In genomic region chr19:30248822-30249221, GRCm38 (mm10) we compare ENCODE assay signal across 8 mouse cellular contexts. TPM values are rescaled to one million over a fixed set of nuclear protein-coding genes. Genes with fewer than 3 reads are reported as not detected.
DNase-seq lines count a peak whose midpoint lies in the region; ATAC-seq and TF ChIP-seq lines count a peak whose summit lies in the region.

No protein-coding gene starts in this region.

- H3K4me2 ChIP-seq in liver, postnatal 0 days (ENCODE audit: low read depth, low read length): no peak overlapping the region

- no peaks in the 10 kb centered on the region for H3K4me1 ChIP-seq in bone marrow macrophage, adult 2 months (ENCODE audit: control insufficient read depth, insufficient read depth, low read length)
- no peaks in the 10 kb centered on the region for H3K4me1 ChIP-seq in embryonic fibroblast, embryonic 13.5 days (ENCODE audit: control insufficient read depth, insufficient read depth, low read length)
- no peaks in the 10 kb centered on the region for H3K4me1 ChIP-seq in liver, postnatal 0 days (ENCODE audit: insufficient read depth)

- 6% methylated on average over 8 of the region's 8 CpGs for WGBS in liver, postnatal 0 days (ENCODE audit: insufficient replicate concordance)

- no peak overlapping the region for H3K27ac ChIP-seq in bone marrow macrophage, adult 2 months (ENCODE audit: insufficient read depth, low read depth, low read length)
- H3K27ac ChIP-seq in embryonic fibroblast, embryonic 13.5 days (ENCODE audit: insufficient read depth, low read length): no peak overlapping the region
- no peak overlapping the region for H3K27ac ChIP-seq in liver, postnatal 0 days (ENCODE audit: low read depth)

- no peaks in the 10 kb centered on the region for H3K36me3 ChIP-seq in liver, postnatal 0 days (replicated peaks; ENCODE audit: insufficient read depth, low read length)

- no peaks in the 10 kb centered on the region for H3K9me3 ChIP-seq in liver, postnatal 0 days (ENCODE audit: low read length)

- TF ChIP-seq CTCF in bone marrow macrophage, adult 2 months (IDR thresholded peaks at IDR 0.05; ENCODE audit: low read depth, low read length): peak; percentile 62
- peak; percentile 45; the same call in 1 of the 2 replicates for TF ChIP-seq CTCF in embryonic fibroblast, embryonic 13.5 days (IDR thresholded peaks at IDR 0.05; ENCODE audit: borderline replicate concordance, insufficient read depth, low read length)
- peak; percentile 80 for TF ChIP-seq CTCF in liver, postnatal 0 days (IDR thresholded peaks at IDR 0.05; ENCODE audit: low read depth)

- TF ChIP-seq EP300 in liver, postnatal 0 days (IDR thresholded peaks at IDR 0.05; ENCODE audit: low read depth): no peak

- no peak for ATAC-seq in CD4-positive, CD25-positive, alpha-beta regulatory T cell, adult 4 months
- no peak for ATAC-seq in liver, postnatal 0 days

- TF ChIP-seq POLR2A in bone marrow macrophage, adult 2 months (IDR thresholded peaks at IDR 0.05; ENCODE audit: borderline replicate concordance, low read depth, low read length): no peak
- no peak for TF ChIP-seq POLR2A in embryonic fibroblast, embryonic 13.5 days (IDR thresholded peaks at IDR 0.05; ENCODE audit: low read depth, low read length)

- peak; percentile 48 for DNase-seq in CD4-positive, CD25-positive, alpha-beta regulatory T cell, adult 2 months (ENCODE audit: low read depth, low spot score)
- DNase-seq in B cell, adult 2 months: peak; percentile 27 to 46
- peak; percentile 66 for DNase-seq in kidney, postnatal 14 days
- DNase-seq in liver, postnatal 0 days: peak; percentile 70
- DNase-seq in right cerebral cortex, postnatal 10 days (ENCODE audit: low spot score in 2 of 2): peak; percentile 63 to 82

- no peak overlapping the region for H3K4me3 ChIP-seq in bone marrow macrophage, adult 2 months (ENCODE audit: insufficient read depth, low read length)
- no peak overlapping the region for H3K4me3 ChIP-seq in embryonic fibroblast, embryonic 13.5 days (ENCODE audit: insufficient read depth, low read length)
- no peak overlapping the region for H3K4me3 ChIP-seq in liver, postnatal 0 days (ENCODE audit: low read depth, low read length)

- no peaks in the 10 kb centered on the region for H3K27me3 ChIP-seq in liver, postnatal 0 days (ENCODE audit: insufficient read depth, low read length)

- H3K9ac ChIP-seq in liver, postnatal 0 days (replicated peaks): no peak overlapping the region

RNA-seq across cellular contexts. Expression of gene Mbl2, which starts 16.1 kb away (rescaled TPM):
- polyA plus RNA-seq in CD4-positive, CD25-positive, alpha-beta regulatory T cell, adult 4 months (2017; shearing (Covaris generic)): not detected
- polyA plus RNA-seq in bone marrow macrophage, adult 2 months (2012; ENCODE audit: insufficient read depth, insufficient read length, missing spikeins): not detected in 2 replicates
- not detected in 2 replicates for polyA plus RNA-seq in embryonic fibroblast, embryonic 13.5 days (2011; ENCODE audit: insufficient read length, low read depth, missing spikeins)
- polyA plus RNA-seq in liver, postnatal 0 days (2015; fragmentation: Nextera tagmentation; extraction: Ambion mirVana): 212 and 278 TPM in 2 replicates

Comparison
In these comparisons a context has a peak if more than half of its experiments do, and no peak if none do; other contexts are left out.
1. RNA of gene Mbl2, which starts 16.1 kb away (polyA plus RNA-seq): 212 to 278 TPM in liver, postnatal 0 days; not detected in CD4-positive, CD25-positive, alpha-beta regulatory T cell, adult 4 months, not detected in bone marrow macrophage, adult 2 months and not detected in embryonic fibroblast, embryonic 13.5 days; every median in the first group is over 100 times any median in the second.
2. Peak in every context shown above with its lines, with median percentiles within 50 percentile points of each other: DNase-seq and CTCF ChIP-seq.